Mouse (Mus musculus) telencephalon, adult 2 months (tissue): ENCODE measurements around the gene Sh3bp5.

ENCODE experiments used
- DNase-seq: peaks from one replicate; pipeline ENCODE4 v3.0.0-alpha.2; 2011; ENCODE audit warnings: low read depth, low spot score

The Sh3bp5 gene

GRCm38 (mm10) chr14:31393936-31394630 lies 41.8 kb downstream of the Sh3bp5 start:
- no peak for DNase-seq

GRCm38 (mm10) chr14:31393546-31393890 lies 42.4 kb downstream of the Sh3bp5 start:
- no peak for DNase-seq

- DNase-seq: peak; percentile 81
Measured at GRCm38 (mm10) chr14:31392873-31393545, 42.9 kb downstream of the Sh3bp5 start.

- DNase-seq: no peak
Measured at GRCm38 (mm10) chr14:31392300-31392699, 43.6 kb downstream of the Sh3bp5 start.

- DNase-seq: no peak
Measured at GRCm38 (mm10) chr14:31389421-31390147, 46.3 kb downstream of the Sh3bp5 start.

- DNase-seq: no peak
Measured at GRCm38 (mm10) chr14:31388086-31388872, 47.6 kb downstream of the Sh3bp5 start.

GRCm38 (mm10) chr14:31387301-31387981 lies 48.4 kb downstream of the Sh3bp5 start:
- no peak for DNase-seq

- no peak for DNase-seq
Measured at GRCm38 (mm10) chr14:31385977-31386697, 49.7 kb downstream of the Sh3bp5 start.

GRCm38 (mm10) chr14:31385406-31385805 lies 50.5 kb downstream of the Sh3bp5 start:
- no peak for DNase-seq

- DNase-seq: no peak
Measured at GRCm38 (mm10) chr14:31384366-31385323, 51.2 kb downstream of the Sh3bp5 start.

- DNase-seq: peak; percentile 84
Measured at GRCm38 (mm10) chr14:31383470-31384050, 52.3 kb downstream of the Sh3bp5 start.

GRCm38 (mm10) chr14:31382276-31382675 lies 53.6 kb downstream of the Sh3bp5 start:
- no peak for DNase-seq

GRCm38 (mm10) chr14:31376331-31376730 lies 59.5 kb downstream of the Sh3bp5 start:
- DNase-seq: no peak

GRCm38 (mm10) chr14:31374390-31374789 lies 61.5 kb downstream of the Sh3bp5 start:
- no peak for DNase-seq

GRCm38 (mm10) chr14:31369377-31369776 lies 66.5 kb downstream of the Sh3bp5 start:
- peak; percentile 57 for DNase-seq

GRCm38 (mm10) chr14:31367951-31368350 lies 67.9 kb downstream of the Sh3bp5 start:
- no peak for DNase-seq

- DNase-seq: peak; percentile 45
Measured at GRCm38 (mm10) chr14:31365350-31365749, 70.5 kb downstream of the Sh3bp5 start.

GRCm38 (mm10) chr14:31364589-31364988 lies 71.3 kb downstream of the Sh3bp5 start:
- no peak for DNase-seq

- no peak for DNase-seq
Measured at GRCm38 (mm10) chr14:31362236-31362635, 73.6 kb downstream of the Sh3bp5 start.
